Mouse (Mus musculus) neutrophil, adult 65 days (primary cell): Measurements from ENCODE around the gene Glra2. TPM values are rescaled to one million over a fixed set of nuclear protein-coding genes. Genes with fewer than 3 reads are reported as not detected.

Experiments used
- total RNA-seq: library from RNA; stranded (reverse); gene quantifications from 2 replicates; pipeline ENCODE4 v1.2.4, GENCODE M21; 2023

Gene Glra2
- not detected in 2 replicates for total RNA-seq

DNA sequence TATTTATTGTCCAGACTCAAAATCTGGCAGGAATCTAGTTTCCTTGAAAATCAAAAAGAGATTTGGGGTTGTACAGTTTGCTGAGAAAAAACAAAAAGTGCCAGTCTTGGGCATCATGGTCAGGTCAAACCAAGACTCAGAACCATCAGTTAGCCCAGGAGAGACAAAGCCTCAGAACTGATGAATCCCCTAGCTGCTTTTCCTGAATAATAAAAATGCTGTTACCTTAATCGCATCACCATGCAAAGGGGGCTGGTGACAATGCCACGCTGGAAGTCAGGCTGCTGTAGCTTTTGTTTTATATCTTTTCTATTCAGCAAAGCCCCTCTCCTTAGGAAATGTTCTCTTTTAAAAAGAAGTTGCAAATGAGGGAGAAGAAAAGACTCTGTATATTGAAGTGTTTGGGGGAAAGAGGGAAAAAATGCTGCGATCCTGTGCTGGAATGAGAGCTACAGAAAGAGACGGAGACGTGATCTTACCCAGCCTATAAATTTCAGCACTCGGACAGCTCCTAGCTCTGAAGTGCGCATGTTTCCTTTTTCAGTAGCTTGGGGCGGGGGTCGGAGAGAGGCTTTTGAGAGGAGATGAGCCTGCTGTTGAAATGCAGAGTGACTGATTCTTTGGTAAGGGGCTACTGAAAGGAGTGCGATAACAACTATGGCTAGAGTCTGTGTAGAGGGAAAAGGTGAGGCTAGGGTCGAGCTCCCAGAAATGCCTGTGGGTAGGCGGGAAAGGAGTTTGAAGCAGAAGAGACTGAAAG is at the start of gene Glra2:
Gene Glra2, minus strand, starts transcription at position 455 of the 760 bp plus-strand sequence.

